Mouse (Mus musculus): ENCODE data around the gene Myh13. TPM values are rescaled to one million over a fixed set of nuclear protein-coding genes. Genes with fewer than 3 reads are reported as not detected.

Gene Myh13
- polyA plus RNA-seq, 1 experiment from 2014 or later, result 0.03 TPM

DNA sequence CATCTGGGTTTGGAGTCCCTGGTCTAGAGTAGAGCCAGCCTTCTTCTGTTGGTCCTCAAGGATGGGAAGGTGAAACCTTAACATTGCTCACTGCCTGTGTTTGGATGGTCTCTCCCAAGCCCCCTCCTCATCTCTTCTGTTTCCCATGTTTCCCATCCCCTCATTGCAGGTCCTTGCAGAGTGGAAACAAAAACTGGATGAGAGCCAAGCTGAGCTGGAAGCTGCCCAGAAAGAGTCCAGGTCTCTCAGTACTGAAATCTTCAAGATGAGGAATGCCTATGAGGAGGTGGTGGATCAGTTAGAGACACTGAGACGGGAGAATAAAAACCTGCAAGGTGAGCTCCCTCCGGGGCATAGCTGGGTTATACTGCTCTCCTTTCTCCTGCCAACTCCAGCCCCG lies 40.8 kb downstream of the Myh13 start:
- Histone ChIP-seq H3K27me3 (replicated peaks) (0 out of 2 replicates have a peak, but pooled peaks cover 3% of the 10 kb centered on the region), H3K36me3 (no peaks in the 10 kb centered on the region), H3K27ac (replicated peaks) (no peak overlapping the region), H3K9me3 (no peaks in the 10 kb centered on the region), H3K4me2 (no peak overlapping the region), H3K9ac (no peak overlapping the region), H3K4me3 (no peak overlapping the region), H3K4me1 (peaks cover 15% of the 10 kb centered on the region)
- 53% methylated on average over 3 of the region's 3 CpGs for WGBS
- ATAC-seq (ENCODE audit: extremely low read depth, insufficient number of reproducible peaks, low FRiP score, low TSS enrichment), result no peak

GRCm38 (mm10) chr11:67364551-67364950 lies 43.1 kb downstream of the Myh13 start:
- Histone ChIP-seq H3K9ac (no peak overlapping the region), H3K9me3 (no peaks in the 10 kb centered on the region), H3K36me3 (no peaks in the 10 kb centered on the region), H3K4me3 (no peak overlapping the region), H3K4me1 (peaks cover 15% of the 10 kb centered on the region), H3K4me2 (no peak overlapping the region), H3K27ac (replicated peaks) (no peak overlapping the region), H3K27me3 (replicated peaks) (no peaks in the 10 kb centered on the region)
- WGBS, result 83% methylated on average over 12 of the region's 12 CpGs
- no peak for ATAC-seq (ENCODE audit: extremely low read depth, insufficient number of reproducible peaks, low FRiP score, low TSS enrichment)

GRCm38 (mm10) chr11:67364986-67365721 lies 43.7 kb downstream of the Myh13 start:
- no peaks in the 10 kb centered on the region for H3K27me3 ChIP-seq (replicated peaks)
- no peak overlapping the region for H3K9ac ChIP-seq
- no peaks in the 10 kb centered on the region for H3K36me3 ChIP-seq
- WGBS, result 76% methylated on average over 14 of the region's 14 CpGs
- peaks cover 15% of the 10 kb centered on the region for H3K4me1 ChIP-seq
- H3K9me3 ChIP-seq, result no peaks in the 10 kb centered on the region
- H3K4me3 ChIP-seq, result no peak overlapping the region
- no peak for ATAC-seq (ENCODE audit: extremely low read depth, insufficient number of reproducible peaks, low FRiP score, low TSS enrichment)
- H3K4me2 ChIP-seq, result no peak overlapping the region
- no peak overlapping the region for H3K27ac ChIP-seq (replicated peaks)

- WGBS, result 26% methylated on average over 9 of the region's 9 CpGs
- H3K27ac ChIP-seq (replicated peaks), result no peak overlapping the region
- H3K4me1 ChIP-seq, result peaks cover 15% of the 10 kb centered on the region
- no peaks in the 10 kb centered on the region for H3K36me3 ChIP-seq
- H3K27me3 ChIP-seq (replicated peaks), result peaks cover 3% of the 10 kb centered on the region; the same call in 1 of the 2 replicates
- H3K9ac ChIP-seq, result no peak overlapping the region
- no peaks in the 10 kb centered on the region for H3K9me3 ChIP-seq
- no peak overlapping the region for H3K4me2 ChIP-seq
- H3K4me3 ChIP-seq, result no peak overlapping the region
- no peak for ATAC-seq (ENCODE audit: extremely low read depth, insufficient number of reproducible peaks, low FRiP score, low TSS enrichment)
Observed at GRCm38 (mm10) chr11:67366936-67367335, 45.5 kb downstream of the Myh13 start.

- no peaks in the 10 kb centered on the region for H3K4me1 ChIP-seq
- no peak overlapping the region for H3K4me2 ChIP-seq
- ATAC-seq (ENCODE audit: extremely low read depth, insufficient number of reproducible peaks, low FRiP score, low TSS enrichment), result no peak
- no peaks in the 10 kb centered on the region for H3K36me3 ChIP-seq
- no peak overlapping the region for H3K9ac ChIP-seq
- no peak overlapping the region for H3K4me3 ChIP-seq
- WGBS, result 49% methylated on average over 2 of the region's 2 CpGs
- no peak overlapping the region for H3K27ac ChIP-seq (replicated peaks)
- peaks cover 7% of the 10 kb centered on the region; the same call in 1 of the 2 replicates for H3K27me3 ChIP-seq (replicated peaks)
- no peaks in the 10 kb centered on the region for H3K9me3 ChIP-seq
Observed at GRCm38 (mm10) chr11:67373333-67373732, 51.9 kb downstream of the Myh13 start.

DNA sequence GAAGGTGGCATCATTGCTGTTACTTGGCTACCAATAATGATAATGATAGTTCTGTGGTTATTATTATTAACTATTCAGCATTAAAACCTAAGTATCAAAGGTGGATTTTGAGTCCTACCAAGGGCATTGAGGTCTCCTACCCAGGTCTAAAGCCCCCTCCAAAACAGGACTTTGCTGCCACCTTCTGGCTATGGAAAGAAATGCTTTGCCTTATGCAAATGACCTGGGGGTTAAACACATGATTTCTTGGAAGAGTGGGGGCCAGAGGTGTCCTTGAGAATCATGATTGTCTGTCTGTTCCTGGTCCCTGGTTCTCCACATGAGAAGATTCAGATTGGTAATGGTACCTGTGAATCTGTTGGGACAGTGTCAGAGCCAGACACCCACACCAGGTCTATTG lies 54.9 kb downstream of the Myh13 start:
- Histone ChIP-seq H3K4me3 (no peak overlapping the region), H3K9ac (no peak overlapping the region), H3K9me3 (no peaks in the 10 kb centered on the region), H3K27me3 (replicated peaks) (peaks cover 11% of the 10 kb centered on the region), H3K36me3 (no peaks in the 10 kb centered on the region), H3K27ac (replicated peaks) (no peak overlapping the region), H3K4me1 (peaks cover 7% of the 10 kb centered on the region; the same call in 1 of the 2 replicates), H3K4me2 (no peak overlapping the region)
- ATAC-seq (ENCODE audit: extremely low read depth, insufficient number of reproducible peaks, low FRiP score, low TSS enrichment), result no peak

- peaks cover 7% of the 10 kb centered on the region; the same call in 1 of the 2 replicates for H3K4me1 ChIP-seq
- no peaks in the 10 kb centered on the region for H3K36me3 ChIP-seq
- peaks cover 5% of the 10 kb centered on the region; the same call in 1 of the 2 replicates for H3K27me3 ChIP-seq (replicated peaks)
- WGBS, result 32% methylated on average over 10 of the region's 10 CpGs
- no peak overlapping the region for H3K4me2 ChIP-seq
- no peak overlapping the region for H3K27ac ChIP-seq (replicated peaks)
- no peaks in the 10 kb centered on the region for H3K9me3 ChIP-seq
- ATAC-seq (ENCODE audit: extremely low read depth, insufficient number of reproducible peaks, low FRiP score, low TSS enrichment), result no peak
- no peak overlapping the region for H3K9ac ChIP-seq
- no peak overlapping the region for H3K4me3 ChIP-seq
Observed at GRCm38 (mm10) chr11:67379703-67380510, 58.4 kb downstream of the Myh13 start.

DNA sequence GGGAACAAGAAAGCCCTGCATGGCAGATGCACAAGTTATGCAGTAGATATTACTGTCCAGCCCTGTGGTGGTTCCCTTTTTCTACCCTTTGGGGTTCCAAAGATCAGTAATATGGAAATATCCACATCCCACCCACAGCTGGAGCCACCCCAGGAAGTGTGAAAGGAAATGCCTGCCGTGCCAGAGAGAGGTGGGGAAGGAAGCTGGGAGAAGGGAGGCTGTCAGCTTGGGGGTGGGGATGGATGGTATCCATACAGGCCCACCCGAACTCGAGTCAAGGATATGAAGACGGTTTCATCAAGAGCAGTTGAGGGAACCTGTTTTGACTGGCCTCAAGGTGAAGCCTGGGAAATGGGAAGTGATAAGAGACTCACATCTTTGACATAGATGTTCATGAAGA lies 60.4 kb downstream of the Myh13 start:
- Histone ChIP-seq H3K9me3 (no peaks in the 10 kb centered on the region), H3K27ac (replicated peaks) (no peak overlapping the region), H3K27me3 (replicated peaks) (peaks cover 5% of the 10 kb centered on the region; the same call in 1 of the 2 replicates), H3K9ac (no peak overlapping the region), H3K4me1 (peaks cover 10% of the 10 kb centered on the region; the same call in 1 of the 2 replicates), H3K36me3 (no peaks in the 10 kb centered on the region), H3K4me2 (no peak overlapping the region), H3K4me3 (no peak overlapping the region)
- 35% methylated on average over 4 of the region's 4 CpGs for WGBS
- no peak for ATAC-seq (ENCODE audit: extremely low read depth, insufficient number of reproducible peaks, low FRiP score, low TSS enrichment)

GRCm38 (mm10) chr11:67384653-67385052 lies 63.2 kb downstream of the Myh13 start:
- Histone ChIP-seq H3K4me3 (no peak overlapping the region), H3K9ac (no peak overlapping the region), H3K4me2 (no peak overlapping the region), H3K36me3 (no peaks in the 10 kb centered on the region), H3K27me3 (replicated peaks) (no peaks in the 10 kb centered on the region), H3K4me1 (peaks cover 10% of the 10 kb centered on the region; the same call in 1 of the 2 replicates), H3K27ac (replicated peaks) (no peak overlapping the region), H3K9me3 (0 out of 2 replicates have a peak, but pooled peaks cover 6% of the 10 kb centered on the region)
- WGBS, result 75% methylated on average over 7 of the region's 7 CpGs
- no peak for ATAC-seq (ENCODE audit: extremely low read depth, insufficient number of reproducible peaks, low FRiP score, low TSS enrichment)

- H3K27ac ChIP-seq (replicated peaks), result no peak overlapping the region
- 0 out of 2 replicates have a peak, but pooled peaks cover 6% of the 10 kb centered on the region for H3K9me3 ChIP-seq
- no peak overlapping the region for H3K4me3 ChIP-seq
- H3K4me1 ChIP-seq, result peaks cover 3% of the 10 kb centered on the region; the same call in 1 of the 2 replicates
- H3K27me3 ChIP-seq (replicated peaks), result no peaks in the 10 kb centered on the region
- H3K36me3 ChIP-seq, result no peaks in the 10 kb centered on the region
- no peak for ATAC-seq (ENCODE audit: extremely low read depth, insufficient number of reproducible peaks, low FRiP score, low TSS enrichment)
- no peak overlapping the region for H3K4me2 ChIP-seq
- no peak overlapping the region for H3K9ac ChIP-seq
- 41% methylated on average over 8 of the region's 8 CpGs for WGBS
Observed at GRCm38 (mm10) chr11:67386815-67387415, 65.5 kb downstream of the Myh13 start.

GRCm38 (mm10) chr11:67390679-67391384 lies 69.4 kb downstream of the Myh13 start:
- H3K27me3 ChIP-seq (replicated peaks), result no peaks in the 10 kb centered on the region
- ATAC-seq (ENCODE audit: extremely low read depth, insufficient number of reproducible peaks, low FRiP score, low TSS enrichment), result no peak
- H3K9ac ChIP-seq, result no peak overlapping the region
- no peak overlapping the region for H3K27ac ChIP-seq (replicated peaks)
- H3K4me1 ChIP-seq, result peaks cover 3% of the 10 kb centered on the region; the same call in 1 of the 2 replicates
- 0 out of 2 replicates have a peak, but pooled peaks cover 6% of the 10 kb centered on the region for H3K9me3 ChIP-seq
- H3K4me2 ChIP-seq, result no peak overlapping the region
- no peaks in the 10 kb centered on the region for H3K36me3 ChIP-seq
- no peak overlapping the region for H3K4me3 ChIP-seq
- 62% methylated on average over 3 of the region's 3 CpGs for WGBS

All from heart, embryonic 13.5 days (tissue).